ENCODE assay signal across 17 mouse cellular contexts in genomic region chr16:56115706-56116105, GRCm38 (mm10).
A peak's percentile ranks its signal among the peaks of the same experiment; 100 is the strongest.
DNase-seq lines count a peak whose midpoint lies in the region; ATAC-seq and TF ChIP-seq lines count a peak whose summit lies in the region.
"Had no signal": no experiment of that assay in that cellular context is flagged by ENCODE, and none has a peak within 500 bp of the region (broad histone marks: within the 10 kb centered on the region; RNA-seq: fewer than 3 reads in every experiment).

No protein-coding gene starts in this region.

- TF ChIP-seq POLR2A in heart, adult 2 months (IDR thresholded peaks at IDR 0.05; ENCODE audit: insufficient read depth, low read depth, low read length): no peak
- no peak for TF ChIP-seq POLR2A in embryonic fibroblast, embryonic 13.5 days (IDR thresholded peaks at IDR 0.05; ENCODE audit: low read depth, low read length)
- TF ChIP-seq POLR2A in myocyte (IDR thresholded peaks at IDR 0.05; ENCODE audit: insufficient read length, low read depth): no peak

- H3K27me3 ChIP-seq in heart, adult 2 months (ENCODE audit: control insufficient read depth, insufficient read depth, low read length): no peaks in the 10 kb centered on the region
- H3K27me3 ChIP-seq in stomach, embryonic 16.5 days (ENCODE audit: control insufficient read depth, insufficient read depth, low read length): no peaks in the 10 kb centered on the region
- no peaks in the 10 kb centered on the region for H3K27me3 ChIP-seq in stomach, postnatal 0 days (ENCODE audit: control insufficient read depth, insufficient read depth, low read length)
- H3K27me3 ChIP-seq in myocyte (ENCODE audit: control insufficient read depth, insufficient read depth, insufficient read length): no peaks in the 10 kb centered on the region
- no peaks in the 10 kb centered on the region for H3K27me3 ChIP-seq in midbrain, postnatal 0 days (ENCODE audit: insufficient read depth, low read length)
- H3K27me3 ChIP-seq: CH12.LX; limb, embryonic 15.5 days; midbrain, embryonic 15.5 days; neural tube, embryonic 13.5 days had no signal

- TF ChIP-seq CTCF in heart, adult 2 months (IDR thresholded peaks at IDR 0.05): no peak
- TF ChIP-seq CTCF in stomach, postnatal 0 days (IDR thresholded peaks at IDR 0.05; ENCODE audit: low read depth): no peak
- TF ChIP-seq CTCF in embryonic fibroblast, embryonic 13.5 days (IDR thresholded peaks at IDR 0.05; ENCODE audit: borderline replicate concordance, insufficient read depth, low read length): no peak
- no peak for TF ChIP-seq CTCF in midbrain, postnatal 0 days (IDR thresholded peaks at IDR 0.05)

- H3K9ac ChIP-seq in heart, adult 2 months (ENCODE audit: low read depth, low read length): no peak overlapping the region
- H3K9ac ChIP-seq in stomach, embryonic 16.5 days (ENCODE audit: low read length): no peak overlapping the region
- H3K9ac ChIP-seq in stomach, postnatal 0 days (ENCODE audit: low read length): no peak overlapping the region
- no peak overlapping the region for H3K9ac ChIP-seq in midbrain, postnatal 0 days (replicated peaks; ENCODE audit: low read length, poor library complexity, severe bottlenecking)
- H3K9ac ChIP-seq: limb, embryonic 15.5 days; midbrain, embryonic 15.5 days; neural tube, embryonic 13.5 days had no signal

- H3K4me2 ChIP-seq in stomach, embryonic 16.5 days (ENCODE audit: low read depth, low read length): no peak overlapping the region
- no peak overlapping the region for H3K4me2 ChIP-seq in stomach, postnatal 0 days (replicated peaks; ENCODE audit: low read depth)
- peak overlapping the region; percentile 15 for H3K4me2 ChIP-seq in myocyte (ENCODE audit: low read depth)
- H3K4me2 ChIP-seq in midbrain, postnatal 0 days (ENCODE audit: low read depth, low read length, poor library complexity, severe bottlenecking): no peak overlapping the region
- H3K4me2 ChIP-seq: limb, embryonic 15.5 days; midbrain, embryonic 15.5 days; neural tube, embryonic 13.5 days had no signal

- no peak for TF ChIP-seq EP300 in heart, adult 2 months (IDR thresholded peaks at IDR 0.05; ENCODE audit: insufficient read depth, low read depth, low read length)
- TF ChIP-seq EP300 in stomach, postnatal 0 days (optimal IDR thresholded peaks at IDR 0.05): no peak

- H3K79me2 ChIP-seq in heart, adult 2 months (replicated peaks; ENCODE audit: control insufficient read depth, insufficient read depth, low read length): no peaks in the 10 kb centered on the region
- no peaks in the 10 kb centered on the region for H3K79me2 ChIP-seq in myocyte (ENCODE audit: control insufficient read depth, insufficient read depth)

- 41% methylated on average over 3 of the region's 3 CpGs for WGBS in heart, adult 2 months
- 70% methylated on average over 3 of the region's 3 CpGs for WGBS in stomach, embryonic 16.5 days
- 60% methylated on average over 3 of the region's 3 CpGs for WGBS in stomach, postnatal 0 days
- WGBS in midbrain, postnatal 0 days: 72% methylated on average over 3 of the region's 3 CpGs

- H3K9me3 ChIP-seq in stomach, embryonic 16.5 days (replicated peaks; ENCODE audit: control insufficient read depth, low read length): no peaks in the 10 kb centered on the region
- no peaks in the 10 kb centered on the region for H3K9me3 ChIP-seq in stomach, postnatal 0 days (ENCODE audit: control insufficient read depth, low read length)
- H3K9me3 ChIP-seq in midbrain, postnatal 0 days (ENCODE audit: low read length): no peaks in the 10 kb centered on the region
- H3K9me3 ChIP-seq: limb, embryonic 15.5 days; midbrain, embryonic 15.5 days had no signal

- no peaks in the 10 kb centered on the region; the same call in 1 of the 2 replicates for H3K4me1 ChIP-seq in heart, adult 2 months (ENCODE audit: control insufficient read depth, insufficient read depth, low read length)
- peaks cover 5% of the 10 kb centered on the region; the same call in 1 of the 2 replicates for H3K4me1 ChIP-seq in stomach, embryonic 16.5 days (ENCODE audit: control insufficient read depth, insufficient read depth, low read length)
- no peaks in the 10 kb centered on the region for H3K4me1 ChIP-seq in stomach, postnatal 0 days (replicated peaks; ENCODE audit: control insufficient read depth, insufficient read depth)
- H3K4me1 ChIP-seq in embryonic fibroblast, embryonic 13.5 days (ENCODE audit: control insufficient read depth, insufficient read depth, low read length): no peaks in the 10 kb centered on the region
- H3K4me1 ChIP-seq in midbrain, postnatal 0 days (ENCODE audit: insufficient read depth, low read length): no peaks in the 10 kb centered on the region
- H3K4me1 ChIP-seq: limb, embryonic 15.5 days; midbrain, embryonic 15.5 days; neural tube, embryonic 13.5 days had no signal

- H3K4me3 ChIP-seq in heart, adult 2 months: no peak overlapping the region
- H3K4me3 ChIP-seq in stomach, embryonic 16.5 days (replicated peaks; ENCODE audit: low read length): no peak overlapping the region
- no peak overlapping the region for H3K4me3 ChIP-seq in stomach, postnatal 0 days (ENCODE audit: low read depth, low read length)
- no peak overlapping the region for H3K4me3 ChIP-seq in embryonic fibroblast, embryonic 13.5 days (ENCODE audit: insufficient read depth, low read length)
- H3K4me3 ChIP-seq in myocyte: no peak overlapping the region
- H3K4me3 ChIP-seq in midbrain, postnatal 0 days (ENCODE audit: low read depth, low read length): no peak overlapping the region
- H3K4me3 ChIP-seq: layer of hippocampus, adult 2 months; limb, embryonic 15.5 days; midbrain, embryonic 15.5 days; neural tube, embryonic 13.5 days had no signal

- peaks cover 2% of the 10 kb centered on the region for H3K36me3 ChIP-seq in heart, adult 2 months (ENCODE audit: control insufficient read depth, insufficient read depth, low read length)
- H3K36me3 ChIP-seq in stomach, embryonic 16.5 days (ENCODE audit: control insufficient read depth, insufficient read depth, low read length): peaks cover 12% of the 10 kb centered on the region
- H3K36me3 ChIP-seq in stomach, postnatal 0 days (ENCODE audit: control insufficient read depth, insufficient read depth, low read length): peaks cover 7% of the 10 kb centered on the region
- peaks cover 15% of the 10 kb centered on the region for H3K36me3 ChIP-seq in myocyte (ENCODE audit: control insufficient read depth, insufficient read depth)
- H3K36me3 ChIP-seq in midbrain, postnatal 0 days (ENCODE audit: insufficient read depth, low read length): 0 out of 2 replicates have a peak, but pooled peaks cover 4% of the 10 kb centered on the region

- intact Hi-C loops in heart, adult 2 months (cut with DNase I): loop anchor here (5.0 kb wide), 1 partner anchor 38 kb away; no protein-coding TSS in a partner anchor
- intact Hi-C loops in heart, postnatal 25 days (cut with DNase I): loop anchor here (5.0 kb wide), 1 partner anchor 38 kb away; no protein-coding TSS in a partner anchor

- no peak overlapping the region for H3ac ChIP-seq in myocyte (ENCODE audit: control insufficient read depth, insufficient read length)

- ATAC-seq in stomach, embryonic 16.5 days (ENCODE audit: insufficient read depth, low FRiP score): no peak
- ATAC-seq in stomach, postnatal 0 days (ENCODE audit: low FRiP score, low TSS enrichment): no peak
- no peak for ATAC-seq in midbrain, postnatal 0 days (ENCODE audit: low FRiP score)
- ATAC-seq: inflammation-experienced regulatory T-cells, adult 6 months; midbrain, embryonic 15.5 days had no signal

- peak overlapping the region; percentile 63 for H3K27ac ChIP-seq in heart, adult 2 months
- H3K27ac ChIP-seq in stomach, embryonic 16.5 days (ENCODE audit: low read length): 0 out of 2 replicates have a peak overlapping the region, but pooled peaks have one; percentile 13
- H3K27ac ChIP-seq in stomach, postnatal 0 days (replicated peaks): no peak overlapping the region
- peak overlapping the region; percentile 78 for H3K27ac ChIP-seq in embryonic fibroblast, embryonic 13.5 days (ENCODE audit: insufficient read depth, low read length)
- H3K27ac ChIP-seq in midbrain, postnatal 0 days (ENCODE audit: low read depth, low read length): no peak overlapping the region
- H3K27ac ChIP-seq: layer of hippocampus, adult 2 months; limb, embryonic 15.5 days; macrophage; midbrain, embryonic 15.5 days; neural tube, embryonic 13.5 days had no signal

- peak; percentile 27 to 36 for DNase-seq in heart, adult 2 months
- DNase-seq in heart, postnatal 25 days (ENCODE audit: low spot score): no peak
- no peak for DNase-seq in stomach, postnatal 0 days (ENCODE audit: low spot score)
- no peak for DNase-seq in midbrain, postnatal 0 days (ENCODE audit: low spot score)
- no peak for DNase-seq in thymus, postnatal 10 days (ENCODE audit: low spot score in 2 of 2)
- DNase-seq: cerebellum, adult 2 months; thymus, postnatal 25 days had no signal

TF ChIP-seq in myocyte, 11 proteins besides CTCF, POLR2A, EP300 and RAD21:
- TF ChIP-seq SRF (IDR thresholded peaks at IDR 0.05; ENCODE audit: control insufficient read depth, insufficient read length, low read depth) (no peak), MYOG (IDR thresholded peaks at IDR 0.05; ENCODE audit: control insufficient read depth in 1 of 3, insufficient read depth in 1 of 3, insufficient read length in 2 of 3, low read depth in 2 of 3) (no peak), REST (IDR thresholded peaks at IDR 0.05; ENCODE audit: insufficient read depth, insufficient read length) (no peak), USF1 (IDR thresholded peaks at IDR 0.05; ENCODE audit: low read depth) (no peak), E2F4 (IDR thresholded peaks at IDR 0.05; ENCODE audit: insufficient read depth) (no peak), POLR2AphosphoS2 (IDR thresholded peaks at IDR 0.05; ENCODE audit: insufficient read length, low read depth) (no peak), TCF3 (IDR thresholded peaks at IDR 0.05; ENCODE audit: insufficient read length, low read depth) (no peak), TCF12 (IDR thresholded peaks at IDR 0.05; ENCODE audit: insufficient read depth, poor library complexity, severe bottlenecking) (no peak), CEBPB (IDR thresholded peaks at IDR 0.05; ENCODE audit: insufficient read depth, poor library complexity, severe bottlenecking) (no peak), MYOD1 (IDR thresholded peaks at IDR 0.05; ENCODE audit: control insufficient read depth in 1 of 3, insufficient read length in 2 of 3, low read depth in 2 of 3) (no peak), MAX (IDR thresholded peaks at IDR 0.05; ENCODE audit: low read depth) (no peak)
TF ChIP-seq in myocyte: peak in this region for 0.

Comparison
In these comparisons a context has a peak if more than half of its experiments do, and no peak if none do; other contexts are left out.
1. DNase-seq: peak in heart, adult 2 months (2 of 2); none in heart, postnatal 25 days (single experiment), stomach, postnatal 0 days (single experiment), midbrain, postnatal 0 days (single experiment) and thymus, postnatal 10 days (0 of 2).
2. H3K27ac ChIP-seq: peak in heart, adult 2 months (single experiment), stomach, embryonic 16.5 days (single experiment) and embryonic fibroblast, embryonic 13.5 days (single experiment); none in stomach, postnatal 0 days (single experiment) and midbrain, postnatal 0 days (single experiment).